Mouse (Mus musculus): ENCODE measurements at regions not wholly inside any gene's neighbourhood (a gene's known extent, or its start where the extent isn't known, plus 50 kb on each side); places are given as distances from the start of the nearest gene placed in this dataset.

DNA sequence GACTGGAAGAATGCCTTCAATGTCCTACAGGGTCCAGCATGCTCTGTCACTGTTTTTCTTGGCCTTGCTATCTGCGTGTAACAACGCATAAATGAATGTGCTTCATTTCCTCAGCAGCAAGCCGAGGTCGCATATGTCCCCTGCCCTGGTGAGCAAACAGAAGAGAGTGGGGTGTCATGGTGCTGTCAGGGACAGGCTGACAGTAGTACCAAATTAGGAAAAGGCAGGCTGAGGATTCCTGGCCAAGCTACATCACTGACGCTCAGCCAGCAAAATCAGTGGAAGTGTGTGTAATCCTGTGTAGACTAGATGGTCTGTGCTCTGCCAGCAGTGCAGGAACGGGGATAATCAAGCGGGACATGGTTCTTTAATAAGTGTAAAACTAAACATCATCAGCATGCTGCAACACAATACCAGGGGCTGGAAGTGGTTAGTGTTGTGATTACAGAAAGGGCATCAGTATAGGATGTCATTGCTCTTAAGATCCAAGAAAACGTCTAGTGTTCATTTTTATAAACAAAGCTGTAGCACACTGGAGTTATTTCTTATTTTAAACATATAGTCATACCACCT is 77.6 kb upstream of the Bnc2 start:
- Histone ChIP-seq H3K27ac (no peak overlapping the region), H3K9me3 (ENCODE audit: low read length) (no peaks in the 10 kb centered on the region), H3K9ac (replicated peaks; ENCODE audit: low read length) (no peak overlapping the region), H3K4me2 (ENCODE audit: low read depth, low read length) (no peak overlapping the region), H3K4me3 (ENCODE audit: low read length) (no peak overlapping the region), H3K27me3 (ENCODE audit: insufficient read depth, low read length) (no peaks in the 10 kb centered on the region), H3K4me1 (ENCODE audit: insufficient read depth, low read length) (no peaks in the 10 kb centered on the region), H3K36me3 (ENCODE audit: insufficient read depth, low read length) (no peaks in the 10 kb centered on the region)
- TF ChIP-seq CTCF (IDR thresholded peaks at IDR 0.05; ENCODE audit: low read depth), result no peak
- WGBS, result 64% methylated on average over 8 of the region's 8 CpGs
- no peak for DNase-seq (ENCODE audit: low spot score)
- ATAC-seq, result no peak

- H3K36me3 ChIP-seq (ENCODE audit: insufficient read depth, low read length), result no peaks in the 10 kb centered on the region
- TF ChIP-seq CTCF (IDR thresholded peaks at IDR 0.05; ENCODE audit: low read depth), result no peak
- H3K27ac ChIP-seq, result no peak overlapping the region
- H3K4me3 ChIP-seq (ENCODE audit: low read length), result no peak overlapping the region
- 33% methylated on average over 2 of the region's 2 CpGs for WGBS
- H3K4me2 ChIP-seq (ENCODE audit: low read depth, low read length), result no peak overlapping the region
- no peaks in the 10 kb centered on the region for H3K4me1 ChIP-seq (ENCODE audit: insufficient read depth, low read length)
- no peaks in the 10 kb centered on the region for H3K27me3 ChIP-seq (ENCODE audit: insufficient read depth, low read length)
- no peak overlapping the region for H3K9ac ChIP-seq (replicated peaks; ENCODE audit: low read length)
- ATAC-seq, result no peak
- no peaks in the 10 kb centered on the region for H3K9me3 ChIP-seq (ENCODE audit: low read length)
- no peak for DNase-seq (ENCODE audit: low spot score)
Observed at GRCm38 (mm10) chr4:84741301-84741700, 66.2 kb upstream of the Bnc2 start.

DNA sequence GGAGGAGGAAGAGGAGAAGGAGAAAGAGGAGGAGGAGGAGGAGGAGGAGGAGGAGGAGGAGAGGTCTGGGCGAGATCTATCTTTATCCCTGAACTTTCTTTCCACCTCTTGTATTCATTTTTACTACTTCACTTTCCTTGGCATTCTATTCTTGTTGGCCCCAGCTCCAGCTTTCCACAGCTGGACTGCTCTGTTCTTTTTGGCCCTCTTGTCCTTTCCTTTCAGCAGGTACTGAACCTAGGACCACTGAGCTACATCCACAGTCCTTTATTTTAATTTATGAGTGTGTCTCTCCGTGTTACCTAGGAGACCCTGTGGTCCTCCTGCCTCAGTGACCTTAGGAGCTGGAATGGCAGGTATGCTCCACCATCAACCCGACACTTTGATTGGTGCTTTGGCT is 65.7 kb upstream of the Bnc2 start:
- no peak overlapping the region for H3K27ac ChIP-seq
- no peak for ATAC-seq
- TF ChIP-seq CTCF (IDR thresholded peaks at IDR 0.05; ENCODE audit: low read depth), result no peak
- DNase-seq (ENCODE audit: low spot score), result no peak
- 83% methylated on average over 3 of the region's 3 CpGs for WGBS
- H3K4me3 ChIP-seq (ENCODE audit: low read length), result no peak overlapping the region
- H3K4me1 ChIP-seq (ENCODE audit: insufficient read depth, low read length), result no peaks in the 10 kb centered on the region
- H3K9ac ChIP-seq (replicated peaks; ENCODE audit: low read length), result no peak overlapping the region
- no peak overlapping the region for H3K4me2 ChIP-seq (ENCODE audit: low read depth, low read length)
- no peaks in the 10 kb centered on the region for H3K9me3 ChIP-seq (ENCODE audit: low read length)
- no peaks in the 10 kb centered on the region for H3K36me3 ChIP-seq (ENCODE audit: insufficient read depth, low read length)
- H3K27me3 ChIP-seq (ENCODE audit: insufficient read depth, low read length), result no peaks in the 10 kb centered on the region
